Comparison of ENCODE assay signal across 8 mouse cellular contexts in the genomic region with DNA sequence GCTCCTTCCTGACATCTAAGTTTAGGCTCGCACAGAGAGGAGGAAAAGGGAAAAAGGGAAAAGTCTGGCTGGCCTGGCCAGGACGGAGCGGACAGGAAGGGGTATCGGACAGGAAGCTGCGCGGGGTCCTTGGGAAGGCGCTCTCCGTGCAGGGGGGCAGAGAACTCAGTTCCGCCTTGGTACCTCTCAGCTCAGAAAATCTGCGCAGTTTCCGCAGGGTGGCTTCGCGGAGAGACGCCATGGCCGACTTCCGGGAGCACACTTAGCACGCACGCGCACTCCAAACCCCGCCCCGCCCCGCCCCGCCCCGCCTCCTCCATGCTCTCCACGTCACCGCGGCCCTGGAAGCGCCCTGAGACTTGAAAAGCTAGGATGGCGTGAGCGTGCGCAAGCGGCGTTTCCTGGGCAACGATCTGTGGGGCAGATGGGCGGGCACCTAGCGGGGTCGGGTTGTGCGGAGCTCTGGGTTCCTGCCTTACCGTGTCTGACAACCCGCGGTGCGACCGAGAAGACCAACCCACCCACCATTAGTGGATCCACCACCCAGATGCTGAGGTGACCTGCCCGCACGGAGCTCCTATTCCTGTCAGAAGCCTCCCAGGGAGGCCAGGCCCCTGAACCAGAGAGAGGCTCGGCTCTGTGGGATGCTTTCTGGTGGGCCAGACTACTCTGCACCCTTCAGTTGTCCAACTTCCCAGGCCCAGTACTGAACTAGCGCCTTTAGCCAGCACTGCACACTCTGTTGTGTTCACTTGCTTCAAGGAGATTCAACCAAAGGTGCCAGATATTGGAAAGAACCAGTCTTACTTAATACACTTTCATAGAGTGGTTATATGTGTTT. TPM values are rescaled to one million over a fixed set of nuclear protein-coding genes. Genes with fewer than 3 reads are reported as not detected.
DNase-seq lines count a peak whose midpoint lies in the region; ATAC-seq lines count a peak whose summit lies in the region.

Fpgt (minus strand) TSS at position 288 of the 841 bp plus-strand sequence.
Lrriq3 (plus strand) TSS at position 319 of the 841 bp plus-strand sequence.

- H3K9ac ChIP-seq in hindbrain, embryonic 12.5 days, result peak within 1 kb of the TSS; percentile 72

- H3K27me3 ChIP-seq in hindbrain, embryonic 12.5 days, result no peaks in the 10 kb centered on the region

- H3K27ac ChIP-seq in hindbrain, embryonic 12.5 days, result peak within 1 kb of the TSS; percentile 86

- peak within 1 kb of the TSS; percentile 60 for H3K4me3 ChIP-seq in hindbrain, embryonic 12.5 days

- no peaks in the 10 kb centered on the region for H3K9me3 ChIP-seq in hindbrain, embryonic 12.5 days (replicated peaks)

- H3K36me3 ChIP-seq in hindbrain, embryonic 12.5 days, result no peaks in the 10 kb centered on the region

- peaks cover 8% of the 10 kb centered on the region; the same call in 1 of the 2 replicates for H3K4me1 ChIP-seq in hindbrain, embryonic 12.5 days

- WGBS in hindbrain, embryonic 12.5 days, result 1% methylated on average over 47 of the region's 47 CpGs

- peak; percentile 99 for ATAC-seq in hindbrain, embryonic 12.5 days (ENCODE audit: low FRiP score)

- H3K4me2 ChIP-seq in hindbrain, embryonic 12.5 days (replicated peaks), result peak within 1 kb of the TSS; percentile 64

- peak; percentile 96 for DNase-seq in NIH3T3 (ENCODE audit: low read depth)
- DNase-seq in cerebellum, postnatal 10 days, result peak; percentile 94 to 96
- DNase-seq in frontal cortex, postnatal 10 days (ENCODE audit: low spot score in 2 of 2), result peak; percentile 90 to 92
- peak; percentile 91 to 95 for DNase-seq in layer of hippocampus, postnatal 14 days (ENCODE audit: low spot score in 2 of 2)
- peak; percentile 88 for DNase-seq in lung, postnatal 14 days
- DNase-seq in retina, adult 2 months (ENCODE audit: low read depth, low spot score), result peak; percentile 80
- peak; percentile 76 to 84 for DNase-seq in thymus, postnatal 36 days

RNA-seq across cellular contexts. Expression of gene Fpgt, which starts in this region (rescaled TPM):
- 20.5 and 27.8 TPM in 2 replicates for polyA plus RNA-seq in hindbrain, embryonic 12.5 days (2016; fragmentation: Nextera tagmentation; extraction: Ambion mirVana)
- 10 to 100 TPM; 19.1 to 21.1 TPM for total RNA-seq in layer of hippocampus, postnatal 14 days (2021)

RNA-seq across cellular contexts. Expression of gene Lrriq3, which starts in this region (rescaled TPM):
- polyA plus RNA-seq in hindbrain, embryonic 12.5 days (2016; fragmentation: Nextera tagmentation; extraction: Ambion mirVana), result 1.3 and 1.8 TPM in 2 replicates
- total RNA-seq in layer of hippocampus, postnatal 14 days (2021), result under 1 TPM; 0.38 to 0.46 TPM

Comparison
In these comparisons a context has a peak if more than half of its experiments do, and no peak if none do; other contexts are left out.
1. Peak in every context shown above with its lines: DNase-seq, ATAC-seq, H3K4me3 ChIP-seq and H3K27ac ChIP-seq.